Mouse (Mus musculus) lung, postnatal 0 days (tissue): ENCODE measurements at regions not wholly inside any gene's neighbourhood (a gene's known extent, or its start where the extent isn't known, plus 50 kb on each side); places are given as distances from the start of the nearest gene placed in this dataset.

Experiments
- ATAC-seq: fragments of 200-750 bp; cut with Nextera tagmentation; 2 replicates; pipeline ENCODE4 v1.8.0; 2017; ENCODE audit warnings: moderate library complexity
- DNase-seq: peaks from one replicate; pipeline ENCODE4 v3.0.0-alpha.2; 2016; ENCODE audit warnings: low spot score
- H3K27ac ChIP-seq: fragments of 300-500 bp; sonication (generic); 2 replicates; pipeline ENCODE4 v1.5.1; 2014; ENCODE audit warnings: antibody characterized with exemption, mild to moderate bottlenecking, low read length, mixed read lengths
- H3K27me3 ChIP-seq: fragments of 300-500 bp; sonication (generic); replicated peaks from 2 replicates; pipeline ENCODE4 v1.6.1; 2014; ENCODE audit warnings: low read length, mixed read lengths; ENCODE audit not compliant: insufficient read depth
- H3K36me3 ChIP-seq: fragments of 300-500 bp; sonication (generic); 2 replicates; pipeline ENCODE4 v1.6.1; 2014; ENCODE audit warnings: low read length, mixed read lengths; ENCODE audit not compliant: insufficient read depth
- H3K4me1 ChIP-seq: fragments of 300-500 bp; sonication (generic); 2 replicates; pipeline ENCODE4 v1.6.1; 2014; ENCODE audit warnings: antibody characterized with exemption, low read depth, low read length, mixed read lengths; ENCODE audit not compliant: insufficient read depth
- H3K4me2 ChIP-seq: fragments of 300-500 bp; sonication (generic); replicated peaks from 2 replicates; pipeline ENCODE4 v1.6.1; 2014; ENCODE audit warnings: low read depth, mild to moderate bottlenecking, low read length, moderate library complexity, mixed read lengths
- H3K4me3 ChIP-seq: fragments of 300-500 bp; sonication (generic); 2 replicates; pipeline ENCODE4 v1.5.1; 2014; ENCODE audit warnings: low read depth, low read length
- H3K9ac ChIP-seq: fragments of 300-500 bp; sonication (generic); replicated peaks from 2 replicates; pipeline ENCODE4 v1.6.1; 2014; ENCODE audit warnings: low read depth, mild to moderate bottlenecking
- H3K9me3 ChIP-seq: fragments of 300-500 bp; sonication (generic); 2 replicates; pipeline ENCODE4 v1.6.1; 2016; ENCODE audit warnings: low read length, mixed read lengths
- CTCF ChIP-seq: IDR thresholded peaks from 2 replicates; pipeline ENCODE4 v1.5.1; 2016; ENCODE audit warnings: antibody characterized with exemption, mild to moderate bottlenecking
- EP300 ChIP-seq: IDR thresholded peaks from 2 replicates; pipeline ENCODE4 v1.6.1; 2016; ENCODE audit warnings: antibody characterized with exemption, mild to moderate bottlenecking, control low read depth
- WGBS: fragments of 180-500 bp; shearing (Covaris S2); extraction: QIAGEN DNeasy Blood & Tissue Kit; methylation state at CpG from one replicate; pipeline ENCODE4 v1.1.7; 2014; 5-methylcytosine and 5-hydroxymethylcytosine counted together

GRCm38 (mm10) chr8:46384926-46385325, 85.9 kb upstream of the Acsl1 start:
- no peak for TF ChIP-seq EP300
- no peaks in the 10 kb centered on the region for H3K27me3 ChIP-seq
- no peak for ATAC-seq

DNA sequence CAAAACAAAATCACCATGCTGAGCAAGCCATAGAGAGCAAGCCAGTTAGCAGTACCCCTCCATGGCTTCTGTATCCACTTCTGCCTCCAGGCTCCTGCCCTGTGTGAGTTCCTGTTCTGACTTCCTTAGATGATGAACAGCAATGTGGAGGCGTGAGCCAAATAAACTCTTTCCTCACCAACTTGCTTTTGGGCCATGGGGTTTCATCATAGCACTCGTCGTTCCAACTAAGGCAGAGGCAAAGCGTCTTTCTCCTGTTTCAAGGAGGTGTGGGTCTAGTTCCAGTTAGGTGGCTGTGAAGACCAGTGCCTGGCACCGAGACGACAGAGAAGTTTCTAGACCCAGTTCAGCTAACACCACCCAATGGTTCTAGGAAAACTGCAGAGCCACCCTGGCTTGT, 85.0 kb upstream of the Acsl1 start:
- Histone ChIP-seq H3K4me3 (no peak overlapping the region), H3K4me1 (no peaks in the 10 kb centered on the region), H3K36me3 (no peaks in the 10 kb centered on the region), H3K9ac (no peak overlapping the region), H3K27me3 (no peaks in the 10 kb centered on the region), H3K27ac (no peak overlapping the region), H3K9me3 (no peaks in the 10 kb centered on the region), H3K4me2 (no peak overlapping the region)
- ATAC-seq (no peak), DNase-seq (no peak)
- WGBS, result 83% methylated on average over 6 of the region's 6 CpGs
- TF ChIP-seq CTCF (no peak), EP300 (no peak)

More at GRCm38 (mm10) chr8:46384926-46385325, 85.9 kb upstream of the Acsl1 start:
- Histone ChIP-seq H3K9ac (no peak overlapping the region), H3K36me3 (no peaks in the 10 kb centered on the region), H3K4me3 (no peak overlapping the region), H3K4me1 (no peaks in the 10 kb centered on the region), H3K4me2 (no peak overlapping the region), H3K27ac (no peak overlapping the region), H3K9me3 (no peaks in the 10 kb centered on the region)
- DNase-seq, result no peak
- WGBS, result 70% methylated on average over 7 of the region's 7 CpGs

DNA sequence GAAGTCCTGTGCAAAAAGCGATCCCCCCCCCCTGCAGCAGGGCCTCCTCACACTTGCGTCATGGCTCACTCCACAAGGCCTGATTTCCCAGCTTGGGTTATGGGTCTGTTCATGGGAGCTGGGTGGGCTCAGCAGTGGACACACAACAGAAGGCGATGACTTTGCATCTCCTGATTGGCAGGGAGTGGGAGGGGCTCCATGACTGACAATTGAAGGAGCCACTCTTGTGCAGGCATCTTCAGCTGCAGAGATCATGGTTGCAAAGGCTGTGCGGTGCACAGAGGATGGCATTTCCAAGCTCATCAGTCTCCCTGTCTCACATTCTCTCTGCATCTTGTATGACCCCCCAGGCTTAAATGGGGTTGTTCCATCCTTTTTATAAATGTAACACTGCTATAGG, 84.3 kb upstream of the Acsl1 start:
- ATAC-seq, result no peak
- WGBS, result 81% methylated on average over 4 of the region's 4 CpGs
- TF ChIP-seq CTCF (no peak), EP300 (no peak)

DNA sequence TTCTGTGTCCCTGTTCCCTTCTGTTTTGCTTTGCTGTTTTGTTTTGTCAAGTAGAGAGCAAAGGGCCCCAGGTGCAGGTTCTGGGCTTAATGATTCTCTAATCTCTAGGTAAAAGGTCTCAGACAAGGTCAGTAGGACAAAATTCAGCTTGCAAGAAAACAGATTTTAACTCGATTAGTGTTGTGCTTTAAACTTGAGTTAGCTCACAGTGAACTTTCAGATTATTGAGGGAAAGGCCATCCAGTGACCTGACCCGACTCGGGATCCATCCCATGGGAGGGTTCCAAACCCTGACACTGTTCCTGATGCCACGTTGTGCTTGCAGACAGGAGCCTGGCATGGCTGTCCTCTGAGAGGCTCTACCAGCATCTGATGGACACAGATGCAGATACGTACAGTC, 83.8 kb upstream of the Acsl1 start:
- H3K27me3 ChIP-seq, result no peaks in the 10 kb centered on the region
- 72% methylated on average over 5 of the region's 5 CpGs for WGBS
- no peak for ATAC-seq
- H3K4me1 ChIP-seq, result no peaks in the 10 kb centered on the region
- DNase-seq, result no peak
- H3K27ac ChIP-seq, result no peak overlapping the region
- no peak for TF ChIP-seq EP300
- TF ChIP-seq CTCF, result no peak
- no peak overlapping the region for H3K9ac ChIP-seq
- no peaks in the 10 kb centered on the region for H3K36me3 ChIP-seq
- H3K4me3 ChIP-seq, result no peak overlapping the region
- H3K4me2 ChIP-seq, result no peak overlapping the region
- no peaks in the 10 kb centered on the region for H3K9me3 ChIP-seq

More for the DNA sequence above, 84.3 kb upstream of the Acsl1 start:
- DNase-seq, result no peak
- Histone ChIP-seq H3K4me3 (no peak overlapping the region), H3K36me3 (no peaks in the 10 kb centered on the region), H3K9me3 (no peaks in the 10 kb centered on the region), H3K27me3 (no peaks in the 10 kb centered on the region), H3K27ac (no peak overlapping the region), H3K9ac (no peak overlapping the region), H3K4me1 (no peaks in the 10 kb centered on the region), H3K4me2 (no peak overlapping the region)

DNA sequence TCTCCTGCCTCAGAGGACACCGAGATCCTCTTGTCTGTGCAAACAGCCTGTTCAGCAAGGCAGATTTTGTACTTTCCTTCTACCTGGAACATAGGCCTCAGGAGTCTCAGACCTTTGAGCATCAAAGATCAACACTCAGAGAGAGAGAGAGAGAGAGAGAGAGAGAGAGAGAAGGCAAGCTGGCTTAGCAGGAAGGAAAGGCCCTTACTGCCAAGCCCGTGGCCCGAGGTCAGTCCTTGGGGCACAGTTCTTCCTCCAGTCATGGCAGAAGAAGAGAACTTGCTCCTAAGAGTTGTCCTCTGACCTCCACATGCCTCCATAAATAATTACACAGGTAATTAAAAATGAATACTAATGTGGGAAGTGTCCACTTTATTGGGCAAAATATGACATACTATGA, 82.4 kb upstream of the Acsl1 start:
- no peaks in the 10 kb centered on the region for H3K36me3 ChIP-seq
- H3K27me3 ChIP-seq, result no peaks in the 10 kb centered on the region
- H3K4me1 ChIP-seq, result no peaks in the 10 kb centered on the region
- H3K4me3 ChIP-seq, result no peak overlapping the region
- ATAC-seq (no peak), DNase-seq (no peak)
- no peak overlapping the region for H3K9ac ChIP-seq
- no peak overlapping the region for H3K4me2 ChIP-seq
- TF ChIP-seq EP300 (no peak), CTCF (no peak)
- H3K9me3 ChIP-seq, result no peaks in the 10 kb centered on the region
- no peak overlapping the region for H3K27ac ChIP-seq
- WGBS, result 47% methylated on average over 3 of the region's 3 CpGs

DNA sequence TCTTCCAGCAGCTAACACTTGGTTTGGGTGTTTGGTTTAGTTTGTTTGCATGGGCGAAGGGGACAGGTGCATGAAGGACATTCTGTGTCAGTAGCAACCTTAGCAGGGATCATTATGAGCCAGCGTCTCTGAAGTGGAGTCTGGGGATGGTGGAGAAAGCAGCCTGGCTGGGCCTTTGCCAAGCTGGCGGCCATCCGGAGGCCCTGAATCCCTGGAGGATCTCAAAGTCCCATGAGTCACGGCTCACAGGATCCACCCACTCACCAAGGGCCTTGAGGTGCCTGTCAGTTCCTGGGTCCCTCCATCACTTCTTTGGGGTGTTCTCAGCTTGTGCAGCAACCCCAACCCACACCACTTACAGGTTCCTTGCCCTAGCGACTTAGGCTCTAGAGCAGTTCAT, 80.4 kb upstream of the Acsl1 start:
- Histone ChIP-seq H3K4me3 (no peak overlapping the region), H3K27me3 (no peaks in the 10 kb centered on the region), H3K9ac (no peak overlapping the region), H3K4me2 (no peak overlapping the region), H3K36me3 (no peaks in the 10 kb centered on the region), H3K4me1 (no peaks in the 10 kb centered on the region), H3K9me3 (no peaks in the 10 kb centered on the region), H3K27ac (no peak overlapping the region)
- TF ChIP-seq CTCF, result no peak
- no peak for TF ChIP-seq EP300
- WGBS, result 68% methylated on average over 6 of the region's 6 CpGs
- ATAC-seq (no peak), DNase-seq (no peak)

DNA sequence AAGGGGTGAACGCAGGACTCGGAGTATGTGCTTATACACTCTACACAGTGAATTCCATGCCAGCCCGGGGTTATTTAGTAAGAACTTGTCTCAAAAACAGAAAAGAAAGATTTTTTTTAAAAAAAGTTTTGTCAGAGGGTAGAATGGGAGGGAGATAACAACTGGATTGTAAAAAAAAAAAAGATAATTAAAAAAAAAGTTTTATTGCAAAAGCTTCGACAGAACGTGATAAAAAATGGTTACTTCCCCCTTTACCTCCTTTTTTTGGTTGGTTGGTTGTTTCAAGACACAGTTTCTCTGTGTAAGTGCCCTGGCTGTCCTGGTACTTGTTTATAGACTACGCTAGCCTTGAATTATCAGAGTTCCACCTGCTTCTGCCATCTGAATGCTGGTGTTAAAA, 79.2 kb upstream of the Acsl1 start:
- H3K4me2 ChIP-seq, result no peak overlapping the region

More for the DNA sequence above, 79.2 kb upstream of the Acsl1 start:
- Histone ChIP-seq H3K9me3 (no peaks in the 10 kb centered on the region), H3K27ac (no peak overlapping the region), H3K9ac (no peak overlapping the region), H3K4me3 (no peak overlapping the region), H3K36me3 (no peaks in the 10 kb centered on the region), H3K4me1 (no peaks in the 10 kb centered on the region), H3K27me3 (no peaks in the 10 kb centered on the region)
- TF ChIP-seq CTCF (no peak), EP300 (no peak)
- no peak for DNase-seq
- no peak for ATAC-seq
- WGBS, result 78% methylated on average over 6 of the region's 6 CpGs
